Mouse (Mus musculus) left cerebral cortex, adult 11 months (tissue): Measurements from ENCODE around the gene Rnf7.

Experiments
- DNase-seq: peaks from one replicate; pipeline ENCODE4 v3.0.0; 2022; ENCODE audit warnings: low spot score

The Rnf7 gene

DNA sequence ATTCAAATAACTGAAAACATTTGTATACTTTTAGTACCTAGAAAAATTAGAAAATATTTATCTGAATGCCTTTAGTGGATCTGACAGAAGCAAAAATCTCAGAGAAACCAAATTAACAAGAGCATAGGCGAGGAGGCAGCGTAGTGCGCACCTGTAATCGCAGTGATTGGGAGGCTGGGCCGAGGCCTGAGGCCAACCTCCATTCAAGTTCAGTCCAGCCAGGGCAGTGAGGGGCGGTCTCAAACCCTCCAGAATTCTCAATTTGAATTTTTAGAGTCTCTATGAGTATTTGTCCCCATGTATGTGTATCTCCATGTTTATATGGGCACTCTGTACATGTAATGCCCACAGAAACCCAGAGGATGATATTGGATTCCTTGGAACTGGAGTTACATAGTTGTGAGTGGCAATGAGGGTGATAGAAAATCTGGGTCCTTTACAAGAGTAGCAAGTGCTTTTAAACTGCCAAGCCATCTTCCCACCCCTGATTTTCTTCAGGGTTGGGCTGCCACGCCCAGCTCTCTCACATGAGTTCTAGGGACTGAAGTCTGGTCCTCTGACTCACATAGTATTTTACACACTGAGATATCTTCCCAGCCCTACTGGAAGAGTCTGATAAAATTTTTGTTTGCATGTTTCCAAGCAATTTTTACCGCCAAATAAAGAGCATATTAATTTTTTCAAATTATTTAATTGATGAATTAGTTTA, 8.1 kb downstream of the Rnf7 start:
- DNase-seq, result no peak

DNA sequence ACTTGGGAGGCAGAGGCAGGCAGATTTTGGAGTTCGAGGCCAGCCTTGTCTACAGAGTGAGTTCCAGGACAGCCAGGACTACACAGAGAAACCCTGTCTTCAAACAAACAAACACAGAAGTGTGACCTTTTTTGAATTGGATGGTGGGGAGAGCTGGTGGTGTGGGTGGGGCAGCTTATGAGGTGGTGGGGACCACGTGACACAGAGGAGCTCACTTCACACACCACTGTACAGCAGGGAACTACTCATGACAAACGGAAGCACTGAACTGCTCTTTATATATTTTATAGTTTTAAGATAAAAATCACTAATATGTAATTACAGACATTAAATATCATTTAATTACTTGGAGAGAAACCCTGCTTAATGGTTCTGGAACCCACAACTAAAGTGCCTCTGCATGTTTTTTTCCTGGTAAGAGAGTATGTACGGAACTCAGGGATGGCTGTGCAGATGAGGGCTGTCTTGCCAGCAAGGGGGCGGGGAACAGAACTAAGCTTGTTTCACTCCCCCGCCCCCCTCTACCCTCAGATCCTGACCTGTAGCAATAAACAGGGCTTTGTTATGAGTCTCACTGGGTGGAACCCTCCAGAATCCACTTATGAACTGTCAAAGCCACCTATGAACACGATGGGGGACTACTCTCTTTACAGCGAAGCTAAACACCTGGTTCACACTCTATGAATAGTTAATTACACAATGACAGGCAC, 8.8 kb downstream of the Rnf7 start:
- DNase-seq, result no peak

DNA sequence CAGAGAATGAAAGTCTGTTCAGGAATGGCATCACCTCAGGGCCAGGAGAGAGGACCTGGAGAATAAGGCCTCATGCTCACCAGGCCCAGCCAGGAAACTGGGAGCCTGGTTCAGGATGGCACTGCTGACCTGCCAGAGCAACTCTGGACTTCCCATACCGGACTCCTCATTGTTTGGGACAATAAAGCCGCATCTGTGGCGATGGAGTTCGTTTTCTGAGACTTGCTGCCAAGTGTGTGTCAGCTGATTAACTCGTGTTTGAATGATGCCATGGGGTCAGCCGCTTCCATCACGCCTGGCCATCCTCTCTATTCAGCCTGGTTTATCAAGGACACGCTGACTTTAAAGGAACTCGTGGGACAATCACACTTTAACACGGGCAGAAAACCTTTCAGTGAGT, 14.8 kb downstream of the Rnf7 start:
- peak; percentile 36 for DNase-seq

DNA sequence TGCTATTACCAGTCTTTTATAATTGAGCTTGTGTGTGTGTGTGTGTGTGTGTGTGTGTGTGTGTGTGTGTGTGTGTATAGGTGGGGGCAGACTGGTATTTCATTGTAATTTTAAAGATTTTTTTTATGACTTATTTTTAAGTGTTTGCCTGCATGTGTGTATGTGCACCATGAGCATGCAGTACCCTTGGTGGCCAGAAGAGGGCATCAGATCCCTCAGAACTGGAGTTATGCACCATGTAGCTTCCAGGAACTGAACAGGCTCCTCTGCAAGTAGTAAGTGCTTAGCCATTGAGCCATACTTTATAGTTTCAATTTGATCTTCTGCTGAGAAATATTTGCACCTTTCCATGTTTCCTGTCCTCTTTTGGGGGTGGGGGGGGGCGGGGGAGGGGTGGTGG, 16.9 kb downstream of the Rnf7 start:
- no peak for DNase-seq

DNA sequence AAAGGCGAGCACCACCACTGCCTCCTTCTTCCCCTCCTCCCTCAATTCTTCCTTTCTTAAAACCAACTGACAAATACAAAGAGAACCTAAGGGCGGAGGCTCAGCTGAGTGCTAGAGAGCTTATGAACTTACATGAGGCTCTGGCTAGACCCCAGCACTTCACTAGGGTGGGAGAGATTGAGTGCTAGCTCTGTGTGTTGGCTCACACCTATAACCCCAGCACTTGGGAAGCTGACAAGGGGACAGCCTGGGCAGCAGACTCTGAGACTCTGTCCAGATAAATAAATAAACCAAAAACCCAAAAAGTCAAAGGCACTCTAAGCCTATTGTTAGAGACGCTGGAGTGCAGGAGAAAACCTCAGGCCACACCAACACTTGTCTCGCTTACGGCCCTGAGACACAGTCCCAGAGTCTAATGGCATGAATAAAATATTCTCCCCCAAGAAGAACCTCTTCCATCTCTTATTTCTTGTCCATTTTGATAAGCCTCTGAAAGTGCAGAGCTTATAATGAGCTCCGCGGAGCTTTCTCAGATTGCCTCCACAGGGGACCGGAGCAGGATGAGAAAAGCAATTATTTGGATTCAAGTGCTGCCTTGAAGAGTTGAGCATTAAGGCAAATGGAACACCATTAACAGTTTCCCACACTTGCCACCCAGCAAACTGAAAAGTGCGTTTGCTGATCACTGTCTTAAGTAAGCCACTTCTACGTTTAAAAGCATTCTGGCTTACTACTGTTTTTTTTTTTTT, 18.2 kb downstream of the Rnf7 start:
- DNase-seq, result no peak

DNA sequence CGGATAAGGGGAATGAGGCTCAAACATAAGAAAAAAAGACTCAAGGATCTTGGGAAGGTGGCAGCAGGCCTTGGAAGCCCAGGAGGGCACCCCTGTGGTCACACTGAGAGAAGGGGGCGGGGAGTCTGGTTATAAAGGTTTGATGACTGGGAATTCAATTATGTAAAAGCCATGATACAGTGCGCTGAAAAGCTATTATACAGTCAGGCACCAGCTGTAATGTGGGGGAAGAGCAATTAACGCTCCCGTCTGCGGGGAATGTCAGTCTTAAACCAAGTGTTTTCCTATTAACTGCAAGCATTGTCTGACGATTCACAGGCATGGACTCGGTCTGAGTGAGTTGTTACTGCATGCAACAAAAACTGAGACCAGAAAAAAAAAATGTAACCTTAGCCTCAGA, 22.9 kb downstream of the Rnf7 start:
- no peak for DNase-seq

DNA sequence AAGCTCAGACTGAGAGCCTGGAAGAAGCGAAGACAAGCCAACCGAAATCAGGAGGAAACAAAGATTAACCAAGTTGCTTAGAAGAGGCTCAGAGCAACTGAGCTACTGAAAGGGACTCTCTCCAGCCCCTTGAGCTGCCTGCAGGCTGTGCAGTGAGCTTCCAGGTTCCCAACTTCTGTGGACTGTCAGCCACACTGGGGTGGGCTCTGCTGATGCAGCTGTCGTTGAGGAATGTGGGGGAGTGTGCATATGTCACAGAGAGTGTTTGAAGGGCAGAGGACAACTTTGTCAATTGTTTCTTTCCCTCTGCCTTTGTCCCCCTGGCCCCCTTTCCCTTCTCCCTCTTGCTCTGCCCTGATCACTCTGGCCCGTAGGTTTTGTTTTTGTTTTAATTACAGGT, 25.5 kb downstream of the Rnf7 start:
- no peak for DNase-seq

DNA sequence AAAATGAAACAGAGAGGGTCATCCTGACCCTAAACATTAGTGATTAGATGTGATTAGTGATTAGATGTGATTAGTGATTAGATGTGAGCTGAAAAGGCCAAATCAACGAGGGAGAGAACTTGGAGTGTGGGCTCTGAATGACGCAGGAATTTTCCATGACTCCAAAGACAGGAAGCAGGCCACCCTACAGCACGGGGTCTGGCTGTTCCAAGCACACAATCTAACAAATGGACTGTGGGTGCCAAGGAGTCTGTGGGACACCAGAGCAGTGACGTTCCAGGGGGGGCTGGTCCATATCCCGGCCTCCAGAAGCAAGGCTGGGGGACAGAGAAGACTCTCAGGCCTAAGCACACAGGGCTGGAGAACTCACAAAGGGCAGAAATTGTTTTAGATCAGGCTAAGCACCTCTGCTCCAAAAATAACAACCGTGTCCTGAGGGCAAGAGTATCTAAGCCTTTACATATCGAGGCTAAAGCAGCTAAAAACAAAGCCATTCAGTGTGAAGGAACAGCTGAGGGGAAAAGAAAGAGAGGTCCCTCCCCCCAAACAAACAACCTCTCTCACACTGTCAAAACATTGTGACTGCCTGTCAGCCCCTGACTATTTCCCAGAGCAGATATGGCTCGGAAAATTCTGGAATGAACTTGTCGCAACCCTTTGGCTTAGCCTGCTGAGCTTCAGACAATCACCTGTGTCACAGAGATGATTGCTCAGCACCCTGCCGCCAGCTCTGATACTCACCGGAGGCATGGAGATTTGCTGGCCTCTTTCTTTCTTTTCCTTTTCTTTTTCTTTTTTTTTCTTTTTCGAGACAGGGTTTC, 27.4 kb downstream of the Rnf7 start:
- no peak for DNase-seq

DNA sequence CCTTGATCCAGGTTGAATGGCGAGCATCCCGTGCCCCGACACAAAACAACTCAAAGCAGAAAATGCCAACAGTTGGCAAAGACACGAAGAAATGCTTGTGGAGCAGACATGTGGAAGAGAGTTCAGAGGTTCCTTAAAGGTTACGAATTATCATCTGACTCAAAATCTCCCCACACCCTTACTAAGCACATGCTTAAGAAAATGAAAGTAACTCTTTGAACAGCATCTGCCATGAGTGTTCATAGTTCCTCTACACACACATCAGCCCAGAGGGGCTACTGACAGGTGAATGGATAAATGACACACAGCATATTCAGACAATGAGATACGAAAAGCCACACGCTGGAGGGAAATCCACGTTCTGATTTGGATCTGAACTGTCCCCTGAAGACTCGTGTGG, 29.0 kb downstream of the Rnf7 start:
- DNase-seq, result no peak

DNA sequence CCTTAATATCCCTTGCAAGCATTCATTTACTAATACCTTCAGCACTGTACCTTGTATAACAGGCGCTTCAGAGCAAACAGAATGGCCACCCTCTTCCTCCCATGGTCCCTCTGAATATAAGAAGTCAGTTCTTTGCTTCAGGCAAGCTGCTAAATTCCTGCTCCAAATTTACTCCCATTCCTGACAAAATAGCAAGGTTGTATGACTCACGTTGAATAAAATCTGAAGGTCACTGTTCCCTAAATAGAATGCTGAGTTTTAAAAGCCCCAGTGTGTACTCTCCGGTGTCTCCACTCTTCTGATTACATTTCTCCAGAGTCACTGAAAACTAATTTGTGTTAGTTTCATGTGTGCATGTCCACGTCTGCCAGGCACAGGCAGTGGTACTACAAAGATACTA, 33.1 kb downstream of the Rnf7 start:
- no peak for DNase-seq

DNA sequence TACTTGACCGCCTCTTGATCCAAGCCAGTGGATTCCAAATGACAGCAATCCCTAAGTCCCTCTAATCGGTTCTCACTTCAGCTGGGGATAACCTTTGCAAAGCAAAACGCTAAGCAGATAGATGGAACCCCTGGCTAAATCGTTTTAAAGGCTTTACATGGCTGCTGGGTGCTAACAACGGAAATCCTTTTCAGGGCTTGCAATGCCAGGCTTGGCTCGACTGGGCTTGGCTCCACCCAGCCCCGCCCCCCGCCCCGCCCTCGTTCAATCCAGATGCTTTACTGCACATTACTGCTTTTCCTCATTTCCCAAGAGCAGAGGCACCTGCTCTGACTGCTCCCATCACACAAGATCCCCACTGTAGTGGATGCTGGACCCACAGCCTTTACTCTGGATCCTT, 36.4 kb downstream of the Rnf7 start:
- DNase-seq, result no peak

DNA sequence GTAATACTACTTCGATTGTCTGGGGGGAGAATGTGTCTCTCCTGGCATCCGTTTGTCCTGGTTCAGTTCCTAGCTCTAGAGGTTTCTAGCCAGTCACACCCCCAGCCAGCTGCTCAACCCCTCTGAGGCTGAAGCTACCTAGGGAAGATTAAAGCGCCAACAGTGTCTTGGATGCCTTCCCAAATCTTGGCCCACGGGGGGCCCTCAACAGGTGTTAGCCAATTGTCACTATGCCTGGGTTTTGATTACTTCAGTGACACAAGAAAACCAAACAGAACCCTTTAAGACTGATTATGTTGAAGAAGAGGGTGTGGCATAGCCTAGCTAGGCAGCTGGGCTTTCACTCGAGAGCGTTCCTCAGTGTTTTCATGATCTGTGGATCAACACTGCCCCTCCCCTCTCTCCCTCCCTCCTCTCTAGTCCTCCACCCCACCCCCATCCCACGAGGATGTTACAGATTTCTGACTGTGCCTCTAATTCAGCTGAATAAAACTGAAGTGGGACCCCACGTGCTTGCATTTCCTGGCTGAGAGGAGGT, 40.1 kb downstream of the Rnf7 start:
- no peak for DNase-seq

DNA sequence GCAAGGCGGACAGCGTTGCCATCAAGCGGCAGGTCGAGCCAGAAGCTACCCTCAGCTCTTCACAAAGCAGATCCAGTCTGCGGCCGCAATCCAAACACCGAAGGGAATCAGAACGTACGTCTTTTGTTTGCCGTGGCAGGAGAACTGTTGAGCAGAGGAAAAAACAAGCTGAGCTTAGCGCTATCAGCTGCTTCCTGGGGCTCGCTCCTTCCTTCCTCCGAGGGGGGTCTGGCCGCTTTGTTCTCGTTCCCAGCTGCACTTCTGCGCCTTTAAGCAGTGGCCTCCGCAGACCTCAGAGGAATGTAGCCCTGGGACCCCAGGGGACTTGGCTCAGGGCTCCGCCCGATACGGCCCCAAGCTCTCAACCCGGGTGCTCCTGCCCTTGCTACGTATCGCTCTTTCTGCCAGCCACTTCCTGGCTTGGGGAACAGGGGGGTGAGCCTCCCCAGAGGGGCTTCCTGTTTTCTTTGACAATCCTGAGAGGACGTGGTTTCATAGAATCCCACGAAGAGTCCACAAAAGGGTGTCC, 40.6 kb downstream of the Rnf7 start:
- DNase-seq, result no peak

DNA sequence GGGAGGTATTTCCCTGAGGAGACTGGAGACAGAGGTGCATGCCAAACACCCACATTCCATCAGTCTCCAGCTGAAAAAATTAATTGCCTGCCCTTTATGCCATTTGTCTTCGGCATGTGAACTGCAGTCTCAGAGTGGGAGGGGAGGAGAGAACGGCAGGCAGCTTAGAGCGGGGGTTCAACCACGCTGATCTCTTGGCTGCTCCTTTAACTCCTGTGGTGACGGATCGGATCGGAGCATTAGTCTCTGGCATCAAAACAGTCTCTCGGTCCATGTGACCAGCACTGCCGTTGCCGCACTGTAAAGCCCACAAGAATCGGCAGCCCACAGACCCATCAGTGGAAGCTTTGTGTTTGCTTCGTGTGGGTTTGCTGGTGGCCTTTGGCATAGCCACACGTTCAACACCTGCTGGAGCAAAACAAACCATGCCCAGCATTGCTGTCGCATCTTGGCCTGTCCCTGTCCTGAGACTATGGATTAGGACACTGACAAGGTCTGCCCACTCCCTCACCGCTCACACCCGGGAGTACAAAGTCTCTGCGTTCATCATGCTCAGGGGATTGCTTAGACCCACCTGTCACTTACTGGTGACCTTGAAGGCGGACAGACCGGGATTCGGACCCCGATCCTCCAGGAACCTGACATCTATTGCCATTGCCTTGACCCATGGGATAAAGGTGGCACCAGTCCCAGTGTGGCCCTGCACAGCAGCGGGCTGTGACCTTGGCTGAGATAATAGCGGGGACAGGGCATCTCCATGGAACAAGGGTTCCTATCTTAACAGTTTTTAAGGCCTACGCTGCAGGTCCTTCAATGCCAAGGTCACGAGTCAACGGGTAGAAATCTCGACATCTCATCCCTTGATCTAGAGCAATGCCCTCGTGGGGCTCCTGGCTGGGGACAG, 41.3 kb downstream of the Rnf7 start:
- no peak for DNase-seq

DNA sequence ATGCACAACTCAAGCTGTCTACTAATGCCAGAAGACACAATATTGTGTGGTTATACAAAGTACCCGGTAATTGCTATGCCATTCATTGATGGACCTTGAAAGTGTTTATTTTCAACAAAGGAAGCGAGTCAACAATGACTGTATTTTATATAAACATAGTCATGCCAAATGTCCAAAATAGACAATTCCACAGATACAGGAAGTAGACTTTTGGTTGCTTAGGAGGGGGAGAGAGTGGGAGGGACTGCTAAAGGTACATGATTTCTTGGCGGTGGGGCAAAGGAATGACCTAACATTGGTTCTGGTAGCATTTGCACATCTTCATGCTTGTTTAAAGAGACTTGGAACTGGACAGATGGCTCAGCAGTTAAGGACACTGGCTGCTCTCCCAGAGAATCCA, 45.9 kb downstream of the Rnf7 start:
- DNase-seq, result no peak

DNA sequence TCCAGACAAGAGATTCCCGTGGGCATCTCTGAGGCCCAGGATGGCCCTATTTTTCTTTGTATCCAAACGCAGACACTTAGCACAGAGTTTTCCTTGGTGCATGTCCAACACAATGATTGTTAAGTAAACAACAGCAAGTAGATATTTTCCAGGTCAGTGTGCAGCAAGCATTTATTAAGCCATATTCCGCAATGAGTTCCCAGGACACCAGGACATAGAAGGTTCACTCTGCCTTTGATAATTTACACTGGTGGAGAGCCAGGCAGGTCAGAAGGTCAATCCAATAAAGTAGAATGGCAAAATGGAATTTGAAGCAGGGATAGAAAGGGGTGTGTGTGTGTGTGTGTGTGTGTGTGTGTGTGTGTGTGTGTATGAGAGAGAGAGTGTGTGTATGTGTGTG, 47.4 kb downstream of the Rnf7 start:
- DNase-seq, result no peak

DNA sequence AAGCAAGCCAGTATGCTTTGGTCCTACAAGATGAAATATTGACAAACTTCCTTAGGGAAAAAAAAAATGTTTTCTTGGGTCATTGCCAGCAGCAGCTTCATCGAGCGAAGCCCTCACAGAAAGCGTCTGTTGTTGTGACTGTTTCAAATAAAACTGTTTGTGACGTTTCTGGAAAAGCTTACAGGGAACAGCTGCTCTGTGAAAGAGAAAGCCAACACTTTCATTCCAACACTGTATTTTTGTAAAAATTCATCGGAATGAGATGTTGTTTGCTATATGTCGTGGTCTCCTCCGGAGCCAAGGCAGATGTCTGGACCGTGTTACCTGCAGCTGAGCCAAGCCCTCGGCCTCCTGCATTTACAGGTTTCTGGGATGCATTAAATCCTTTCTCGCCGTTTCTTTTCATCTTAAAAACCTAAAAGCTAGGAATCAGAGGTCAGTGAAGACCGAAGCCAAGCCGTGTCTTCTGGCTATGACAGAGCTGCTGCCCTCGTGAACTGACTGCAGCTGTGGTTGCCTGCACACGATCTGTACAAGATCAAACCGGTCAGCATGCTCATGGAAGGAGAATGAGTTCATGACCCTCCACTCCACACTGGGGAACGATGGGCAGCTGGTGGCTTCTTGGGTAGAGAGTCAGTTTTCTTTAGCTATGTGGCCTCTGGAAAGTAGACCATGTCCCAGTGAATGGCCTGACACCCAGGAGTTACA, 50.0 kb downstream of the Rnf7 start:
- DNase-seq, result no peak

DNA sequence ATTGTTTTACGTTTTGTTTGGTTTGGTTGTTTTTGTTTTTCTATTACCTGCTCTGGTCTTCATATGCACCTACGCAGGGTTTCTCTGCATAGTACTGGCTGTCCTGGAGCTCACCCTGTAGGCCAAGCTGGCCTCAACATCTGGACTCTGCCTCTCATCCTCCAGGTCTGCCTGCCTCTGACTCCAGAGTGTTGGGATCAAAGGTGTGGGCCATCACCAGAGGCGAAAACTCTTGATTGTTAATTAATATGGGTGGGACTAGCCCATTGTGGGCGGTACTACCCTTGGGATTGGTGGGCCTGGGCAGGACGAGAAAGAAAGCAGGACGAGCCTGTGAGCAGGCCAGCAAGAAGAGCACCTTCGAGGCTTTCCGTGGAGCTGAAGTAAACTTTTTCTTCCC, 54.4 kb downstream of the Rnf7 start:
- DNase-seq, result no peak
